Mouse (Mus musculus) kidney, adult 2 months (tissue): ENCODE data around the gene Pecam1. TPM values are rescaled to one million over a fixed set of nuclear protein-coding genes. Genes with fewer than 3 reads are reported as not detected.
"Not testable (repeated sequence)": the region's sequence is repeated elsewhere in the genome, so short reads cannot be mapped to it uniquely, and the experiment has no call there.

Experiments used
- DNase-seq: peaks from one replicate; pipeline ENCODE4 v3.0.0; 2021
- H3K27ac ChIP-seq: fragments of 200-500 bp; 2 replicates; pipeline ENCODE4 v1.5.1; 2012; ENCODE audit warnings: low read depth, low read length, control low read depth, inconsistent platforms; ENCODE audit not compliant: insufficient read depth
- H3K27me3 ChIP-seq: fragments of 200-500 bp; replicated peaks from 2 replicates; pipeline ENCODE4 v1.6.1; 2012; ENCODE audit warnings: mild to moderate bottlenecking, moderate library complexity, low read length, inconsistent platforms; ENCODE audit not compliant: control insufficient read depth, insufficient read depth
- H3K36me3 ChIP-seq: fragments of 200-500 bp; 2 replicates; pipeline ENCODE4 v1.6.1; 2012; ENCODE audit warnings: mild to moderate bottlenecking, moderate library complexity, low read length, inconsistent platforms; ENCODE audit not compliant: control insufficient read depth, insufficient read depth
- H3K4me1 ChIP-seq: fragments of 200-500 bp; 2 replicates; pipeline ENCODE4 v1.6.1; 2011; ENCODE audit warnings: low read length; ENCODE audit not compliant: control insufficient read depth, insufficient read depth
- H3K4me3 ChIP-seq: fragments of 200-500 bp; 2 replicates; pipeline ENCODE4 v1.5.1; 2011; ENCODE audit warnings: mild to moderate bottlenecking, low read depth, low read length, control low read depth; ENCODE audit not compliant: insufficient read depth
- CTCF ChIP-seq: fragments of 200-500 bp; conservative IDR thresholded peaks from 2 replicates; pipeline ENCODE4 v1.5.1; 2011; ENCODE audit warnings: low read depth, mild to moderate bottlenecking, control low read depth, low read length, moderate library complexity, mixed read lengths; ENCODE audit not compliant: insufficient read depth, insufficient read length
- POLR2A ChIP-seq: fragments of 200-500 bp; IDR thresholded peaks from one replicate; pipeline ENCODE4 v1.6.1; 2011; ENCODE audit warnings: low read depth, low read length, control low read depth
- WGBS: fragments of 180-500 bp; shearing (Covaris S2); methylation state at CpG from one replicate; pipeline ENCODE4 v1.1.7; 2018; 5-methylcytosine and 5-hydroxymethylcytosine counted together
- polyA plus RNA-seq: library from polyadenylated mRNA; depleted of rRNA; stranded (reverse); fragments of >200 nt; gene quantifications from 2 replicates; pipeline ENCODE4 v1.2.3, GENCODE M21; 2012

The Pecam1 gene
- polyA plus RNA-seq, 1 experiment = 60.4 TPM

DNA sequence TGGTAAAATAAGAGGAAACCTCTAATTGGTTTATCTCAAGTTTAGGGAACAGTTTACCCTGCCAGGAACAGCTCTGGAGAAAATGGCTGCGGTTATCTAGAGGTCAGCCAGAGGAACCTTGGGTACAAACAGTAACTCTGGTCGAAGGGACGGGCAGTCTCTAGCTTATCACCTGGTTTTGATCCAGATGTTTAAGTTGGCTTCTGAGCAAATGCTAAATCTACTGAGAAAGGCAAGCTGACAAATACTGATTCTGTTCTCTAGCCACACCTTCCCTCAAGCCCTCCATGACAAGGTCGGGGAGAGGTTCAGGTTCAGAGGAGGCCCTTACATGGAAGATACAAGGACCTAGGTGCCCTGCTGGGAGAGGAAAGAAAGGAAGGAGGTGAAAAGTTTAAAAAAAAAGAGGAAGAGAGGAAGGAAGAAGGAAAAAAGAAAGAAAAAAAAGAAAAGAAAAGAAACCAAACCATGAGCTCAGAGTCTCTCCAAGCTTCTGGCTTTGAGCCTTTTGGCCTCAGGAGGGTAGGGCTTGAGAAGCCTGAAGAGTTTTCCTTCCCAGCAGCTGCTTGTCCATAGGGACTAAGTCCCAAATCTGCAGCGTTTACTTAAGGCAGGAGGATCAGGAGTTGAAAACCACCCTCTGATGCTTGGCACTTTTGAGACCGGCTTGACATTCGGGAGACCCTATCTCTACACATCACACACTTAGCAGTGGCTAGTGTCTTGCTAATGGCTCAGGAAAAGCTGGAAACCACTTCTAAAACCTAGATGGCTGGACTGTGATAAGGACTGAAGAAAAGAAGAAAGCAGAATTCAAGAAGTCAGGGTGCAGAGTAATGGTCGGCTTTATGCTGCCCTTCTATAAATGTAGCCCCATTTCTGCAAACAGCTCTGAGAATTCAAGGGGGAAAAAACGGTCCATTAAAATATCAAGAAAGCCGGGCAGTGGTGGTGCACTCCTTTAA lies 21.7 kb downstream of the Pecam1 start:
- H3K27ac ChIP-seq = no peak overlapping the region
- no peak for DNase-seq

GRCm38 (mm10) chr11:106727967-106728366 lies 22.5 kb downstream of the Pecam1 start:
- no peaks in the 10 kb centered on the region for H3K36me3 ChIP-seq
- DNase-seq = no peak
- H3K27me3 ChIP-seq = no peaks in the 10 kb centered on the region
- no peak overlapping the region for H3K27ac ChIP-seq
- H3K4me1 ChIP-seq = no peaks in the 10 kb centered on the region
- 83% methylated on average over 5 of the region's 5 CpGs for WGBS
- no peak overlapping the region for H3K4me3 ChIP-seq
- TF ChIP-seq CTCF = no peak
- TF ChIP-seq POLR2A = no peak

More for the DNA sequence above, 21.7 kb downstream of the Pecam1 start:
- Histone ChIP-seq H3K4me1 (no peaks in the 10 kb centered on the region), H3K27me3 (no peaks in the 10 kb centered on the region), H3K4me3 (no peak overlapping the region), H3K36me3 (no peaks in the 10 kb centered on the region)
- no peak for TF ChIP-seq POLR2A
- 87% methylated on average over 10 of the region's 10 CpGs for WGBS

GRCm38 (mm10) chr11:106724916-106725235 lies 25.6 kb downstream of the Pecam1 start:
- DNase-seq, H3K4me1 ChIP-seq, H3K27me3 ChIP-seq, H3K27ac ChIP-seq, H3K36me3 ChIP-seq, H3K4me3 ChIP-seq: not testable (repeated sequence)
- WGBS = 95% methylated on average over 9 of the region's 9 CpGs

- Histone ChIP-seq H3K36me3 (no peaks in the 10 kb centered on the region), H3K27me3 (no peaks in the 10 kb centered on the region), H3K4me3 (no peak overlapping the region), H3K4me1 (peaks cover 4% of the 10 kb centered on the region; the same call in 1 of the 2 replicates), H3K27ac (no peak overlapping the region)
- DNase-seq = no peak
- WGBS = 92% methylated on average over 10 of the region's 10 CpGs
- no peak for TF ChIP-seq POLR2A
- TF ChIP-seq CTCF = no peak
Measured at GRCm38 (mm10) chr11:106724176-106724915, 26.1 kb downstream of the Pecam1 start.

DNA sequence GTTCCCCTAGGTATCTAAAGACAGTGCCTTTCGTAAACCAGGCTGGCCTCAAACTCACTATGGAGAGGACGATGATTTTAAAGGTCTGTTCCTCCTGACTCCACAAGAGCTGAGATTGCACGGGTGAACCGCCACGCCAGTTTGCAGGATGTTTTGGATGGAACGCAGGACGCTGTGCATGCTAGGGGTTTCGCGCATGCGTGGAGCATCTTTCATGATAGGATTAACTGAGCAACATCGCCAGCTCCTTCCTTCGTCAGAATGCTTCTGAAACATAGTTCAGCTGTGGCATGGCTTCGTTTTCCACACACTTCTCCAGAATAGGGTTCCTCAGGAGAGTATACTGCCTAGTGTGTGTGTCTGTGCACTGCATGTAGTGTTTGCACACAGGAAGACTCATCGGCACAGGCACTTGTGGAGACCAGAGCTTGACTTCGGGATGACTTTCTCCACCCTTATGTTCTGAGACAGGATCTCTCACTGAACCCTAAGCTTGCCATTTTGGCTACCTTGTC lies 26.8 kb downstream of the Pecam1 start:
- no peak for DNase-seq
- no peak overlapping the region for H3K27ac ChIP-seq
- no peak overlapping the region for H3K4me3 ChIP-seq
- H3K27me3 ChIP-seq = no peaks in the 10 kb centered on the region
- TF ChIP-seq CTCF (no peak), POLR2A (no peak)
- WGBS = 90% methylated on average over 15 of the region's 15 CpGs
- H3K4me1 ChIP-seq = peaks cover 4% of the 10 kb centered on the region; the same call in 1 of the 2 replicates
- H3K36me3 ChIP-seq = no peaks in the 10 kb centered on the region

GRCm38 (mm10) chr11:106722831-106723361 lies 27.5 kb downstream of the Pecam1 start:
- TF ChIP-seq CTCF = no peak
- no peak for TF ChIP-seq POLR2A
- peak overlapping the region; percentile 39; the same call in 1 of the 2 replicates for H3K27ac ChIP-seq
- 17% methylated on average over 7 of the region's 7 CpGs for WGBS
- DNase-seq = peak; percentile 41
- H3K4me3 ChIP-seq = no peak overlapping the region
- no peaks in the 10 kb centered on the region for H3K27me3 ChIP-seq
- H3K36me3 ChIP-seq = no peaks in the 10 kb centered on the region
- H3K4me1 ChIP-seq = peaks cover 4% of the 10 kb centered on the region; the same call in 1 of the 2 replicates

- peaks cover 6% of the 10 kb centered on the region; the same call in 1 of the 2 replicates for H3K4me1 ChIP-seq
- no peak overlapping the region for H3K27ac ChIP-seq
- no peaks in the 10 kb centered on the region for H3K36me3 ChIP-seq
- 89% methylated on average over 8 of the region's 8 CpGs for WGBS
- TF ChIP-seq CTCF (no peak), POLR2A (no peak)
- no peaks in the 10 kb centered on the region for H3K27me3 ChIP-seq
- no peak overlapping the region for H3K4me3 ChIP-seq
- DNase-seq = no peak
Measured at GRCm38 (mm10) chr11:106720379-106720778, 30.0 kb downstream of the Pecam1 start.
